Mouse (Mus musculus) liver, postnatal 0 days (tissue): ENCODE measurements around the gene Cdk19. TPM values are rescaled to one million over a fixed set of nuclear protein-coding genes. Genes with fewer than 3 reads are reported as not detected.
"Not testable (repeated sequence)": the region's sequence is repeated elsewhere in the genome, so short reads cannot be mapped to it uniquely, and the experiment has no call there.

ENCODE experiments used
- ATAC-seq: fragments of 200-750 bp; cut with Nextera tagmentation; 2 replicates; pipeline ENCODE4 v1.8.0; 2017; ENCODE audit warnings: mild to moderate bottlenecking, moderate library complexity
- DNase-seq: peaks from one replicate; pipeline ENCODE4 v3.0.0-alpha.2; 2016
- H3K27ac ChIP-seq: fragments of 300-500 bp; sonication (generic); 2 replicates; pipeline ENCODE4 v1.5.1; 2014; ENCODE audit warnings: antibody characterized with exemption, moderate library complexity, mild to moderate bottlenecking, low read depth
- H3K27me3 ChIP-seq: fragments of 300-500 bp; sonication (generic); 2 replicates; pipeline ENCODE4 v1.6.1; 2014; ENCODE audit warnings: low read length, control low read depth, mixed read lengths; ENCODE audit not compliant: insufficient read depth
- H3K36me3 ChIP-seq: fragments of 300-500 bp; sonication (generic); replicated peaks from 2 replicates; pipeline ENCODE4 v1.6.1; 2014; ENCODE audit warnings: mild to moderate bottlenecking, control low read depth, low read length, moderate library complexity, mixed read lengths; ENCODE audit not compliant: insufficient read depth
- H3K4me1 ChIP-seq: fragments of 300-500 bp; sonication (generic); 2 replicates; pipeline ENCODE4 v1.6.1; 2014; ENCODE audit warnings: antibody characterized with exemption, mild to moderate bottlenecking, control low read depth; ENCODE audit not compliant: insufficient read depth
- H3K4me2 ChIP-seq: fragments of 300-500 bp; sonication (generic); 2 replicates; pipeline ENCODE4 v1.6.1; 2014; ENCODE audit warnings: low read depth, mild to moderate bottlenecking, low read length, moderate library complexity, mixed read lengths
- H3K4me3 ChIP-seq: fragments of 300-500 bp; sonication (generic); 2 replicates; pipeline ENCODE4 v1.5.1; 2014; ENCODE audit warnings: low read depth, low read length
- H3K9ac ChIP-seq: fragments of 300-500 bp; sonication (generic); replicated peaks from 2 replicates; pipeline ENCODE4 v1.6.1; 2014; ENCODE audit warnings: mild to moderate bottlenecking, moderate library complexity
- H3K9me3 ChIP-seq: fragments of 300-500 bp; sonication (generic); 2 replicates; pipeline ENCODE4 v1.6.1; 2016; ENCODE audit warnings: mild to moderate bottlenecking, control low read depth, low read length, mixed read lengths
- CTCF ChIP-seq: sonication (generic); IDR thresholded peaks from 2 replicates; pipeline ENCODE4 v1.5.1; 2016; ENCODE audit warnings: antibody characterized with exemption, low read depth
- EP300 ChIP-seq: IDR thresholded peaks from 2 replicates; pipeline ENCODE4 v1.6.1; 2016; ENCODE audit warnings: antibody characterized with exemption, low read depth, mild to moderate bottlenecking
- whole genome bisulfite sequencing: fragments of 180-500 bp; shearing (Covaris S2); extraction: QIAGEN DNeasy Blood & Tissue Kit; methylation state at CpG from one replicate; pipeline ENCODE4 v1.1.7; 2014; ENCODE audit not compliant: insufficient replicate concordance; 5-methylcytosine and 5-hydroxymethylcytosine counted together
- polyA plus RNA-seq: library from polyadenylated mRNA; unstranded; fragments of >200 nt; fragmentation: Nextera tagmentation; extraction: Ambion mirVana; gene quantifications from 2 replicates; pipeline ENCODE4 v1.2.1, GENCODE M21; 2015

Cdk19 gene
- 2.5 and 2.8 TPM in 2 replicates for polyA plus RNA-seq

GRCm38 (mm10) chr10:40339351-40339964 lies at the start of gene Cdk19:
Cdk19 (plus strand) TSS chr10:40339564.
- Histone ChIP-seq H3K27me3 (no peaks in the 10 kb centered on the region), H3K9ac (no peak within 1 kb of the TSS), H3K4me1 (no peaks in the 10 kb centered on the region), H3K4me3 (no peak within 1 kb of the TSS), H3K9me3 (0 out of 2 replicates have a peak, but pooled peaks cover 3% of the 10 kb centered on the region), H3K36me3 (no peaks in the 10 kb centered on the region), H3K27ac (no peak within 1 kb of the TSS), H3K4me2 (no peak within 1 kb of the TSS)
- TF ChIP-seq EP300 (no peak), CTCF (no peak)
- no peak for ATAC-seq
- no peak for DNase-seq
- WGBS = 57% methylated on average over 13 of the region's 13 CpGs

GRCm38 (mm10) chr10:40292640-40293039 lies 46.7 kb upstream of the Cdk19 start:
- TF ChIP-seq CTCF (no peak), EP300 (no peak)
- Histone ChIP-seq H3K4me1 (peaks cover 9% of the 10 kb centered on the region), H3K4me2 (no peak overlapping the region), H3K27me3 (no peaks in the 10 kb centered on the region), H3K9ac (no peak overlapping the region), H3K9me3 (no peaks in the 10 kb centered on the region), H3K4me3 (no peak overlapping the region), H3K27ac (no peak overlapping the region), H3K36me3 (peaks cover 38% of the 10 kb centered on the region)
- ATAC-seq (no peak), DNase-seq (no peak)
- 85% methylated on average over 6 of the region's 6 CpGs for WGBS

- under 1% methylated on average over 36 of the region's 36 CpGs for WGBS
- no peaks in the 10 kb centered on the region for H3K27me3 ChIP-seq
- TF ChIP-seq CTCF = no peak
- TF ChIP-seq EP300 = 0 out of 2 replicates have a peak, but pooled peaks have one; percentile 17
- H3K4me2 ChIP-seq = peak overlapping the region; percentile 88
- peak overlapping the region; percentile 90 for H3K27ac ChIP-seq
- no peaks in the 10 kb centered on the region for H3K9me3 ChIP-seq
- ATAC-seq (peak; percentile 81), DNase-seq (peak; percentile 88)
- 0 out of 2 replicates have a peak, but pooled peaks cover 2% of the 10 kb centered on the region for H3K36me3 ChIP-seq
- H3K4me3 ChIP-seq = peak overlapping the region; percentile 64
- peak overlapping the region; percentile 74 for H3K9ac ChIP-seq
- H3K4me1 ChIP-seq = peaks cover 26% of the 10 kb centered on the region
These were observed 38.7 kb upstream of the Cdk19 start for GRCm38 (mm10) chr10:40300648-40301171.

- WGBS = 1% methylated on average over 64 of the region's 91 CpGs
- not testable (repeated sequence) for H3K9me3 ChIP-seq, H3K27me3 ChIP-seq, H3K36me3 ChIP-seq
- peaks cover 22% of the 10 kb centered on the region for H3K4me1 ChIP-seq
- peak overlapping the region; percentile 98 for H3K4me2 ChIP-seq
- H3K9ac ChIP-seq = peak overlapping the region; percentile 74
- DNase-seq (peak; percentile 72), ATAC-seq (peak; percentile 39)
- H3K27ac ChIP-seq = peak overlapping the region; percentile 90
- H3K4me3 ChIP-seq = peak overlapping the region; percentile 79
These were observed 37.9 kb upstream of the Cdk19 start for GRCm38 (mm10) chr10:40301181-40302075.

GRCm38 (mm10) chr10:40302140-40302985 lies 37.0 kb upstream of the Cdk19 start, which contains the start of gene Amd1:
Amd1 (minus strand) TSS chr10:40302186.
- ATAC-seq = peak; percentile 90
- peak within 1 kb of the TSS; percentile 74 for H3K9ac ChIP-seq
- peak; percentile 100 for DNase-seq
- H3K9me3 ChIP-seq = 0 out of 2 replicates have a peak, but pooled peaks cover 3% of the 10 kb centered on the region
- peak within 1 kb of the TSS; percentile 90 for H3K27ac ChIP-seq
- peaks cover 22% of the 10 kb centered on the region for H3K4me1 ChIP-seq
- TF ChIP-seq EP300 (0 out of 2 replicates have a peak, but pooled peaks have one; percentile 8), CTCF (no peak)
- H3K36me3 ChIP-seq = no peaks in the 10 kb centered on the region
- WGBS = 1% methylated on average over 55 of the region's 55 CpGs
- H3K4me2 ChIP-seq = peak within 1 kb of the TSS; percentile 98
- no peaks in the 10 kb centered on the region for H3K27me3 ChIP-seq
- H3K4me3 ChIP-seq = peak within 1 kb of the TSS; percentile 79
